Mouse (Mus musculus) neural tube, embryonic 14.5 days (tissue): ENCODE measurements around the gene Il1rap. TPM values are rescaled to one million over a fixed set of nuclear protein-coding genes. Genes with fewer than 3 reads are reported as not detected.
A peak's percentile ranks its signal among the peaks of the same experiment; 100 is the strongest.

Experiments
- ATAC-seq: fragments of 200-750 bp; cut with Nextera tagmentation; 2 replicates; pipeline ENCODE4 v1.8.0; 2017; ENCODE audit warnings: low read depth, mild to moderate bottlenecking, moderate TSS enrichment, moderate library complexity
- H3K27ac ChIP-seq: fragments of 300-500 bp; sonication (generic); 2 replicates; pipeline ENCODE4 v1.5.1; 2014; ENCODE audit warnings: low read depth, mild to moderate bottlenecking, control low read depth, low read length, moderate library complexity, mixed read lengths
- H3K27me3 ChIP-seq: fragments of 300-500 bp; sonication (generic); 2 replicates; pipeline ENCODE4 v1.6.1; 2014; ENCODE audit warnings: low read length; ENCODE audit not compliant: control insufficient read depth, insufficient read depth
- H3K36me3 ChIP-seq: fragments of 300-500 bp; sonication (generic); 2 replicates; pipeline ENCODE4 v1.6.1; 2014; ENCODE audit warnings: low read length, mixed read lengths; ENCODE audit not compliant: control insufficient read depth, insufficient read depth
- H3K4me1 ChIP-seq: fragments of 300-500 bp; sonication (generic); 2 replicates; pipeline ENCODE4 v1.6.1; 2014; ENCODE audit warnings: low read length; ENCODE audit not compliant: control insufficient read depth, insufficient read depth
- H3K4me2 ChIP-seq: fragments of 300-500 bp; sonication (generic); 2 replicates; pipeline ENCODE4 v1.6.1; 2014; ENCODE audit warnings: mild to moderate bottlenecking, low read depth, low read length, control low read depth
- H3K4me3 ChIP-seq: fragments of 300-500 bp; sonication (generic); 2 replicates; pipeline ENCODE4 v1.5.1; 2014; ENCODE audit warnings: low read depth, low read length, control low read depth, mixed read lengths
- H3K9ac ChIP-seq: fragments of 300-500 bp; sonication (generic); replicated peaks from 2 replicates; pipeline ENCODE4 v1.6.1; 2014; ENCODE audit warnings: low read depth, mild to moderate bottlenecking, control low read depth, low read length, mixed read lengths
- H3K9me3 ChIP-seq: fragments of 300-500 bp; sonication (generic); 2 replicates; pipeline ENCODE4 v1.6.1; 2016; ENCODE audit warnings: low read length; ENCODE audit not compliant: control insufficient read depth
- WGBS: fragments of 180-500 bp; shearing (Covaris S2); extraction: QIAGEN DNeasy Blood & Tissue Kit; methylation state at CpG from one replicate; pipeline ENCODE4 v1.1.7; 2014; 5-methylcytosine and 5-hydroxymethylcytosine counted together
- polyA plus RNA-seq: library from polyadenylated mRNA; unstranded; fragments of >200 nt; fragmentation: Nextera tagmentation; extraction: Ambion mirVana; gene quantifications from 2 replicates; pipeline ENCODE4 v1.2.1, GENCODE M21; 2014

Il1rap gene
- polyA plus RNA-seq, 1 experiment from 2014 or later = 13.2 TPM

DNA sequence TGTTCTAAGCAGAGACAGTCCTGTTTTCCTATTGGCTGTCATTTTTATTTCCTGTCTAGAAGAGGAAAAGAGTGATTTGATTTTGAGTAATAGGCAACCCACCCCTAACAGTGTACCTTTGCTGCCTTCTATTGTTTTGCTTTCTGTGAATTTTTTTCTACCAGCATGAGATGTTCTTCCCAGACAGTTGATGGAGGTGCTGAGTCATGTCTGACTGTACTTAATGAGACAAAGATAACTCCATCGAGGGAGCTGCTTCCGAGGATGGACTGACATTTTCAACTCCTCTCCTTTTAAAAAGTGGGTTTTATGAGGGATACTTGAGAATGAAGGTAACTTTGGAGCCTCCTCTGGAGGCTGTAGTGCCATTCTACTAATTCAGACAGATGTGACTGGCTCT, 64.6 kb downstream of the Il1rap start:
- no peak overlapping the region for H3K4me2 ChIP-seq
- H3K27me3 ChIP-seq = no peaks in the 10 kb centered on the region
- no peak overlapping the region for H3K4me3 ChIP-seq
- no peak for ATAC-seq
- no peaks in the 10 kb centered on the region for H3K9me3 ChIP-seq
- H3K9ac ChIP-seq = no peak overlapping the region
- H3K4me1 ChIP-seq = no peaks in the 10 kb centered on the region
- H3K27ac ChIP-seq = no peak overlapping the region
- H3K36me3 ChIP-seq = no peaks in the 10 kb centered on the region
- WGBS = 65% methylated on average over 2 of the region's 2 CpGs

DNA sequence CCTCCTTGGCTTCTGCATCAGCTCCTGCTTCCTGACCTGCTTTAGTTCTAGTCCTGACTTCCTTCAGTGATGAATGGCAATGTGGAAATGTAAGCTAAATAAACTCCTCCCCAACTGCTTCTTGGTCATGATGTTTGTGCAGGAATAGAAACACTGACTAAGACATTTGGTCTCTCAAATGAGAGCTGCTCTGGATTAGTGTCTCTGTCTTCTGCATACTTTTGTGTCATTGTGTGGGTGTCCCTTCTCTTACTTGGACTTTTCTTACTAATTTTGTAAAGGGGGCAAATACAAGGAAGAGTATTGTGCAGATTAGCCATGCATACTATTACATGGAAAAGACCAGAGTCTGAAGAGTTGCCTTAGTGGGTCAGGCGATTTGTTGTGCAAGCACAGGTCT, 65.5 kb downstream of the Il1rap start:
- no peak for ATAC-seq
- Histone ChIP-seq H3K9me3 (no peaks in the 10 kb centered on the region), H3K4me1 (no peaks in the 10 kb centered on the region), H3K36me3 (no peaks in the 10 kb centered on the region), H3K27ac (no peak overlapping the region), H3K4me2 (no peak overlapping the region), H3K27me3 (no peaks in the 10 kb centered on the region), H3K9ac (no peak overlapping the region), H3K4me3 (no peak overlapping the region)
- WGBS = 86% methylated on average over 1 of the region's 1 CpGs

GRCm38 (mm10) chr16:26662722-26663436, 81.4 kb downstream of the Il1rap start:
- Histone ChIP-seq H3K4me2 (no peak overlapping the region), H3K36me3 (no peaks in the 10 kb centered on the region), H3K27ac (no peak overlapping the region), H3K4me1 (0 out of 2 replicates have a peak, but pooled peaks cover 3% of the 10 kb centered on the region), H3K27me3 (no peaks in the 10 kb centered on the region), H3K4me3 (no peak overlapping the region), H3K9me3 (no peaks in the 10 kb centered on the region), H3K9ac (no peak overlapping the region)
- 52% methylated on average over 7 of the region's 7 CpGs for WGBS
- peak; percentile 75 for ATAC-seq

GRCm38 (mm10) chr16:26666401-26666800, 84.9 kb downstream of the Il1rap start:
- Histone ChIP-seq H3K4me3 (no peak overlapping the region), H3K9ac (no peak overlapping the region), H3K27me3 (no peaks in the 10 kb centered on the region), H3K9me3 (no peaks in the 10 kb centered on the region), H3K4me1 (0 out of 2 replicates have a peak, but pooled peaks cover 3% of the 10 kb centered on the region), H3K36me3 (no peaks in the 10 kb centered on the region), H3K27ac (no peak overlapping the region), H3K4me2 (no peak overlapping the region)
- ATAC-seq = no peak
- WGBS = 78% methylated on average over 2 of the region's 2 CpGs

DNA sequence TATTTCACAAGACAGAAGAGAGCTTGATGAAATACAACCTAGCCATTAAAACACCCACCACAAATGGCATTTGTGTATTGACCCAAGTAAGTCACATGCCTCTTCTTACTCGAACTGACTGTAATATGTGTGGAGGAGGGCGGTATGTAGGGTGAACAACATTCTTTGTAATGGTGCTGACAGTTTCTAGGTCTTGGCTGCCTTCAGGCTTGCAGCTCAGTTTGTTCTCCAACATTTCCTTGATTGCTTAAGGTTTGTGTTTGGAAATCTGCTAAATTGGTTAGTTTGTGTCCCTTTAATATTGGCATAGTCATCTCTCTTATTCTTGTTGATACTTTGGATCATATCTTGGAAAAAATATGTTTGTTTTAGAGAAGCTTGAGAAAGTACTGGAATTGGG, 87.6 kb downstream of the Il1rap start:
- no peaks in the 10 kb centered on the region for H3K27me3 ChIP-seq
- no peak overlapping the region for H3K4me2 ChIP-seq
- H3K4me3 ChIP-seq = no peak overlapping the region
- H3K27ac ChIP-seq = no peak overlapping the region
- H3K9ac ChIP-seq = no peak overlapping the region
- no peaks in the 10 kb centered on the region for H3K4me1 ChIP-seq
- no peak for ATAC-seq
- WGBS = 60% methylated on average over 2 of the region's 2 CpGs
- H3K9me3 ChIP-seq = no peaks in the 10 kb centered on the region
- H3K36me3 ChIP-seq = no peaks in the 10 kb centered on the region

DNA sequence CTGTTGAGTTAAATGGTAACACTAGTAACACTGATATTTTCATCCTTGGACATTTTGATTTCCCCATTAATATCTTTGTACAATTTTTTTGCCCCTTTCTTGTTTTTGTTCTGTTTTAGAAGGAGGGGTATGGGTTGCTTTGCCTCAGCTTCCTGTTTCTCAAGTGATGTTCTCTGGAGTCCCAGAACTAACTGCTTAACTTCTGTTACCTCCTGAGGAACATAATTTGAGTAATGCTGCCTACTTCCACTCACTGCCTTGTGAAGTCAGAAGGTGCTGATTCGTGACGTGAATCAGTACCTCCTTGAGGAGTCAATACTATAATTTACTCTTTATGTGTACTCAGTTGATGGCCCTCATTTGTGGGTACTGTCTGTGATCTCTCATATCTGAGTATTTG, 98.9 kb downstream of the Il1rap start:
- H3K27me3 ChIP-seq = no peaks in the 10 kb centered on the region
- no peak overlapping the region for H3K4me3 ChIP-seq
- no peaks in the 10 kb centered on the region for H3K4me1 ChIP-seq
- whole genome bisulfite sequencing = 89% methylated on average over 2 of the region's 2 CpGs
- no peak overlapping the region for H3K9ac ChIP-seq
- no peaks in the 10 kb centered on the region for H3K36me3 ChIP-seq
- no peak for ATAC-seq
- no peaks in the 10 kb centered on the region for H3K9me3 ChIP-seq
- no peak overlapping the region for H3K27ac ChIP-seq
- no peak overlapping the region for H3K4me2 ChIP-seq

- Histone ChIP-seq H3K9ac (no peak overlapping the region), H3K36me3 (no peaks in the 10 kb centered on the region), H3K9me3 (no peaks in the 10 kb centered on the region), H3K4me1 (no peaks in the 10 kb centered on the region), H3K27me3 (no peaks in the 10 kb centered on the region), H3K4me3 (no peak overlapping the region), H3K27ac (no peak overlapping the region), H3K4me2 (no peak overlapping the region)
- no peak for ATAC-seq
- WGBS = 83% methylated on average over 2 of the region's 2 CpGs
These were observed 108.3 kb downstream of the Il1rap start for GRCm38 (mm10) chr16:26689771-26690170.

DNA sequence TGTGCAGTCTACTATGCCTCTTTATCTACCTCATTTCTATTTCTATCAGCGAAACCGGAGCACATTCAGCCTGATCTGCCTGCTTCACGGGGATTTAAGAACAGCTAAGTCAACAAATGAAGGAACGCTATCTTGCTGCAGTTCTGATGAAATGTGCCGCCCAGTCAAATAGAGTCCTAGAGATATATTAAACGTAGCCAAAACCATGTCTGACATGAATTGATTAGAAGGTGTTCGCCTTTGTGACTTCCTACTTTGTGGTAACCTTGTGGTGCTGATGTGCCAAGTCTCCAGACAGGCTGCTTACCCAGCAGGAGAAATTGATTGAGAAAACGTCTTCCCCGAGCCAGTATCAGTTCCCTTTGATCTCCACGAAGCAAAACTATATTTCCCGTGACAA, 109.8 kb downstream of the Il1rap start:
- no peak overlapping the region for H3K4me2 ChIP-seq
- no peaks in the 10 kb centered on the region for H3K27me3 ChIP-seq
- H3K4me3 ChIP-seq = no peak overlapping the region
- no peaks in the 10 kb centered on the region for H3K9me3 ChIP-seq
- 81% methylated on average over 11 of the region's 11 CpGs for WGBS
- H3K4me1 ChIP-seq = no peaks in the 10 kb centered on the region
- no peak for ATAC-seq
- H3K9ac ChIP-seq = no peak overlapping the region
- no peak overlapping the region for H3K27ac ChIP-seq
- no peaks in the 10 kb centered on the region for H3K36me3 ChIP-seq

DNA sequence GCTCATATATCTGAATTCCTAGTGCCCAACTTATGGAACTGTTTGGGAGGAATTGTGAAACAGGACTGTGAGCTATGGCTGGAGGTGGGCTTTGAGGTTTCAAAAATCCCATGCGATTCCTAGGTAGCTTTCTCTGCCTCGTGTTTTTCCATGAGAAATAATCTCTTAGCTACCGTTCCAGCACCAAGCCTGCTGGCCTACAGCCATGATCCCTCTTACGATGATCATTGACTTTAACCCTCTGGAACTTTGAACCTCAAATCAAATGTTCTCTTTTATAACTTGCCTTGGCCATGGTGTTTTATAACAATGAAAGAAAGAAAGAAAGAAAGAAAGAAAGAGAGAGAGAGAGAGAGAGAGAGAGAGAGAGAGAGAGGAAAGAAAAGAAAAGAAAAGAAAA, 116.6 kb downstream of the Il1rap start:
- no peaks in the 10 kb centered on the region for H3K36me3 ChIP-seq
- H3K4me2 ChIP-seq = no peak overlapping the region
- 93% methylated on average over 4 of the region's 4 CpGs for WGBS
- no peaks in the 10 kb centered on the region for H3K27me3 ChIP-seq
- no peaks in the 10 kb centered on the region for H3K9me3 ChIP-seq
- no peak overlapping the region for H3K4me3 ChIP-seq
- H3K27ac ChIP-seq = no peak overlapping the region
- ATAC-seq = no peak
- H3K9ac ChIP-seq = no peak overlapping the region
- H3K4me1 ChIP-seq = no peaks in the 10 kb centered on the region
